Mouse (Mus musculus): ENCODE measurements at regions not wholly inside any gene's neighbourhood (a gene's known extent, or its start where the extent isn't known, plus 50 kb on each side); places are given as distances from the start of the nearest gene placed in this dataset.
A peak's percentile ranks its signal among the peaks of the same experiment; 100 is the strongest.

DNA sequence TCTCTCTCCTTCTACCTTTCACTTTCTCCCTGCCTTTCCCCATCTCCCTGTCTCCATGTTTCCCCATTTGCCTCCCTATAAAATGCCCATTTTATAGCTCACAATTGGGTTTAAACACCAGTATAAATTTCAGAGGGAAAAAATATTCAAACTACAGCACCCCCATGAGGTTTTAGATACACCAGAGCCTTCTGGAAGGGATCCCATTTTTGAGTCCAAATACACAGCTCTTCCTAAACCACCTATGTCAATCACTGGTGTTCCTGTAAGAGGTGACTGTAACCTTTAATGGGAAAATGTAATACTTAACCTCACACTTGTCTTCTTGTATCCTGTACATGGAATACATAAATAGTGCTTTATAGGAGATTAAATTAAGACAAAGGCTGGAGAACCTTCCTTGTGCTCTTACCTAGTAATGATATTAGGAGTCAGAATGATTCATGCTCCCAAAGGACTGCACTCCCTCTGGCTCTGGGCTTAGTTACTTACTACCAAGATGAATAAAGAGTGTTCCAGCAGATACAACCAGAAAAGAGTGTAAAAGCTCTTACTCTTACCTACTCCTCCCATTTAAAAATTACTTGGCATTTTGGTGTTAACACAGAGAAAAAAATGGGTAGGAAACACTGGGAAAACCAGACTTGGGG, 538.7 kb upstream of the Cdh11 start:
- intact Hi-C loops (cut with DNase I), result no loop called here
- DNase-seq (ENCODE audit: extremely low spot score in 1 of 2, low spot score in 2 of 2), result no peak

DNA sequence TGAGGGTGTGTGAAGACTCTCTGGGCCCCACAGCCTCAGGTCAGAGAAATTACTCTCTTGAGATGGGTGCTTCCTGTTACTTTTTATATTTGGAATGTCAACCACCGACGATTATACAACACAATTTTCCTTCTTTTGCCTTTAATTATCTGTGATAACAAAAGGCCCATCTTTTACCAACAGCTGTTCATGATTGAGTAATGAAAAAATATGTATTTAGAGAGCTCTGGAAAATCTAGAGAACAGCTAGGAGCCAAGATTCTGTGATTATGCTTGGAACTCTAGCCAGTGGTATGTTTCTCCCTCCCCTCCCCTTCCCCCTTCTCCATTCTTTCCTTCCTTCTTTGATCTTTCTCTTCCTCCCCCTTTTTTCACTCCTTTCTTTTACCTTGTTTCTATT, 546.0 kb upstream of the Cdh11 start:
- intact Hi-C loops (cut with DNase I), result no loop called here
- DNase-seq (ENCODE audit: extremely low spot score in 1 of 2, low spot score in 2 of 2), result no peak

DNA sequence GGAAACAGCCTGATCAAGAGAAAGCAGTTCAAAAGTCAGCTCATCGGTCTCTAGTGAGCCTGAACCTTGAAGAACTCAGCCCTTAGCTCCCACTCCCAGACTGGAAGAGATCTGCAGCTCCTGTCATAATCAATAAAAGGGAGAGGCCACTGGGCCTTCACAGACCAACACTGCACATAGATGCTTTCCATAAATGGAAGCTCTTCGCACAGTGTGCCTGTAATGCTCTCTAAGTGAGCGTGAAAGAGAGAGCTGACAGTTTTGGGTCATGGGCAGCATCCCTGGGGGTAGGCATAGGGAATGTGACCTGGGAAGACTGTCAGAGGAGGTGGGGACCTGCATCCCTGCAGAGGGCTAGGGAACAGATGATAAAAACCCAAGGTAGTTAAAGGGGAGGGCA, 551.9 kb upstream of the Cdh11 start:
- intact Hi-C loops (cut with DNase I), result no loop called here
- DNase-seq (ENCODE audit: extremely low spot score in 1 of 2, low spot score in 2 of 2), result no peak

DNA sequence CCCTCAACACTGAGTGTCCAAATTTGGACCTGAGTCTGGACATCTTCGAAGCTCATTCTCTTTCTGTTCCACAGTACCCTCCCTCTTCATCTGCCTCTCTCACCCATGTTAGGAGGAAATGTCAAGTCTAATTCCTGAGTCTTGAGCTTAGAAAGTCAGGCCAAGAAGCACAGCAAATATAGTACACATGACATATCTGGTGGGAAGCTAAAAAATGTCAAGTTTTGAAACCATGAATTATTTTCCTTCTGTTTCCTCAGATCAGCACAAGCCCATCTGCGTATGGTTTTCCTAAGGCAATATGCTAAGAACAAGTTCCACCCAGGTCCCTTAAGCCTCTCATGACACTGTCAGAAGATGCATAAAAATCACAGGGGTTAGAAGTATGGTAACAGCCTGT, 553.6 kb upstream of the Cdh11 start:
- intact Hi-C loops (cut with DNase I), result no loop called here
- DNase-seq (ENCODE audit: extremely low spot score in 1 of 2, low spot score in 2 of 2), result peak in 1 of 2 experiments; percentile 30

DNA sequence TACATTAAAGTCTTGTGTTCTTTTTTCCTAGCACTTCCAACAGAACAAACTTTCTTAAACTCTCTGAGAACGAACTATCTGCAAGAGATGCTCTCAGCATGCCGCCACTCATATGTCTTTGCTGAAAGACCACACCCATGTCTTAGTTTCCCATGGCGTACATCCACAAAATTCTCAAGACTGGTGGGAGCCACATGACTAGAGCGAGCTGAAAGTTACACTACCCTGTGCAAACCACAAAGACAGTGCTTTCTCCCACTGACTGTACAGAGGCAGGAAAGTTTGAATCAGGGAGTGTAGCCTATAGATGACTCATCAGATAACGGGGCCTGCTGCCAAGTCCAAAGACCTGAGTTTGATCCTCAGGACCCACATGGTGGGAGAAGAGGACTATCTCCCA, 554.5 kb upstream of the Cdh11 start:
- DNase-seq (ENCODE audit: extremely low spot score in 1 of 2, low spot score in 2 of 2), result no peak
- intact Hi-C loops (cut with DNase I), result no loop called here

DNA sequence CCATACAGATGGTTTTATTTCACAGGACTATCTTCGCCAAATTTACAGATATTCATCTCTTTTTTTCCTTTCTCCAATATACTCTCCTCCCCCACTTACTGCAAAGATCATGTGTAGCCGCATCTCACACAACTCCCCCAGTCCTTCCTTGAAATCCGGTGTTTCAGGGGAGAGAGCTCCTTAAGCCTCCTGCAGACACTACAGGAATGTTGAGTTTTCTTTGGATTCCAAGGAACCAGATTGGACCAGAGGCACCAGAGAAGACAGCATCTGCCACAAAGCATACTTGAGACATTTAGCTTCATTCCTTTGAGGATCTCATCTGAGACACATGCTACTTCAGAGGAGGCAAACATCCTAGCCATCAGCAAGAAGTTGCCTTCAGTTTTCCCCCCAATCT, 558.4 kb upstream of the Cdh11 start:
- DNase-seq (ENCODE audit: extremely low spot score in 1 of 2, low spot score in 2 of 2), result peak in 1 of 2 experiments; percentile 37
- intact Hi-C loops (cut with DNase I), result no loop called here

DNA sequence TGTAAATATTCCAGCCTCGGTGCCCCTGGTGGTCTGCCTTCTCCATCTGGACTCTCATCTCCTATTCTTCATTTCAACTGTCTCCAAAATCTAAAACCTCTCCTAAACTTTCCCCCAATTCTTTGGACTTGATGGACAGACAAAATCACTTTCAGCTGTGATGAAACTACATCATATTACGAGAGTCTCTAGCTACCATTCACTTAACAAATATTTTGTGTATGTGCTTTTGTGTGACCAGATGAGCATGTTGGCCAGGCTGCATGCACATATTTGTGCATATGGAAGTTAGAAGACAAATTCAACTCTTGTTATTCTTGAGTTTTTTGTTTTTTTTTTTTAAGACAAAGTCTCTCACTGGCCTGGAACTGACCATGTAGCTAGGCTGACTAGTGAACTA, 559.4 kb upstream of the Cdh11 start:
- intact Hi-C loops (cut with DNase I), result no loop called here
- no peak for DNase-seq (ENCODE audit: extremely low spot score in 1 of 2, low spot score in 2 of 2)

DNA sequence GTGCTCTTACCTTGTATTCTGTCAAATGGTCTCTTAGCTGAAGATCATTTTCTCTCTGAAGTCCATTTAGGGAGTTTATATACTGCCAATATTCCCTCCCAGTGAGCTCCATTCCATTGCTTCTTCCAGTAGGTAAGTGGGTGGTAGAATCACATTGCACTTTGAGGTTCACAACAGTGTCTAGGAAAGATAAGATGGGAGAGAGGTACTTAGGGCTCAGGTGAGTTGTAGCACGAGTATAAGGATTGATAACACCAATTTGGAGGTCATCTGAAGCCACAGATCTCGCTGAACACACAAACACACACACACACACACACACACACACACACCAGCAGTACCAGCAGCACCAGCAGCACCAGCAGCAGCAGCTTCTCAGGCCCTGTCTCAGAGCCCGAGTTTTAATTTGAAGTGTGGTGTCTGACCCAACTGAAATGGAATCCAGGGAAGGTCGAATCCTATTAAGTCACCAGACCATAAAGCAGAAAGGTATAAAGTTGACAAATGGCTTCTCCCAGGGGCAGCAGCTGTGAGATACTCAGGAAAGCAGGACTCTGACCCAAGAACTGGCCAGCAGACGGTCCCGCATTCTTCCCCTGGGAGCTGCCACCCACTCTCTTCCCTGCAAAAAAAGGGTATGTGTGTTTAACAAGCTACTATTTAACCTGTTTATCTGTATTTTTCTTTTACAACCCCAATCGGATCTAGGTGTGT, 561.9 kb upstream of the Cdh11 start:
- intact Hi-C loops (cut with DNase I), result no loop called here
- no peak for DNase-seq (ENCODE audit: extremely low spot score in 1 of 2, low spot score in 2 of 2)

DNA sequence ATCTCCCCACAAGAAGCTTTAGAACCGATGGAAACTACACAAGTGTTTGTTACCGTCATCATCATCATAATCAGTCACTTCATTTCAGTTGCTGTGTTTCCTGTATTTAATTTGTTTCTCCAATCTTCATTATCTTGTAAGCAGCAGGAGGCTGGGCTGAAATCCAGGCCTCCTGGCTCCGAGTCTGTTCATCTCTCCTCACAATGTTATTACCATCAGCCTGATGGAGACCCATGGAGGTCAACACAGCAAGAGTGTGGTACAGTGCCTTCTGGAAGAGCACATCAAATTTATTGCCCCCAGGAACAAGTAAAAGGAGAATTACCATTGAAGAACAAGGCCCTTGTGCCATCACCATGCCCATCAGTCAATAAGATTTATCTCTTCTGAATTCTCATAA, 576.3 kb upstream of the Cdh11 start:
- intact Hi-C loops (cut with DNase I), result no loop called here
- no peak for DNase-seq (ENCODE audit: extremely low spot score in 1 of 2, low spot score in 2 of 2)

DNA sequence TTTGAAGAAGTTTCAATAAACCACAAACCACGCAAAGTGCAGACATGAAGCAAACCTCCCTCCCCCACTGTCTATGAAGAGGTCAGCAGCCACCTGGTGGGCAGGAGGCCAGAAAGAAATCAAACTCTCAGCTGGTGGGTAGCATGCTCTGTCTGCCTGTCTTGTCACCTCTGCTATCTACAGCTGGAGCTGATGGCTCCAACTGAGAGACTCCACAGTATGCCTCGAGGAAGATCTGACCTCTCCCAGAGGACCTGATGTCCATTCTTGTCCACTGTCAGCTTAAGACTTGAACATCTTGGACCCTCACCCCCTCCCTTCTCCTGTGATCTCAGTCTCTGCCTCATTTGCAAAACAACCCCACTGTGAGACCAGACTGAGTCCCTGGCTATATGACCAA, 585.0 kb upstream of the Cdh11 start:
- intact Hi-C loops (cut with DNase I), result no loop called here
- no peak for DNase-seq (ENCODE audit: extremely low spot score in 1 of 2, low spot score in 2 of 2)

DNA sequence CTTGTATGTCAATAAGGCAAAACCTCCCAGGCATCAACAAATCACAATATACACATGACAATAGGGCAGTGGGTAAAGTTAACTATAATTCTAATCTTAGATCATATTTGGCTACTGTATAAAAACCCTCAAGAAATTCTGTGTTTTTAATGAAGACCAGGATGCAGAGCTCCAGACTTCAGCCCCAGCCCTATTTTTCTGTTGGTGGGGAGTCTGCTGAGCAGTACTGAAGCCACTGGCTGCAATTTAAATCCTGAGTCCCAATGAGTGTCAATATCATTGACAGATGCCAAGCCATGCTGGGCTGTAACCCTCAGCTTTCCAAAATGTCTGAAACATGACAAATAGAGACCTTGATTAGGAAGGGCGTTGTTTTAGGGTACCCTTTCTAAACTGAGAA, 587.6 kb upstream of the Cdh11 start:
- DNase-seq (ENCODE audit: extremely low spot score in 1 of 2, low spot score in 2 of 2), result no peak
- intact Hi-C loops (cut with DNase I), result no loop called here

DNA sequence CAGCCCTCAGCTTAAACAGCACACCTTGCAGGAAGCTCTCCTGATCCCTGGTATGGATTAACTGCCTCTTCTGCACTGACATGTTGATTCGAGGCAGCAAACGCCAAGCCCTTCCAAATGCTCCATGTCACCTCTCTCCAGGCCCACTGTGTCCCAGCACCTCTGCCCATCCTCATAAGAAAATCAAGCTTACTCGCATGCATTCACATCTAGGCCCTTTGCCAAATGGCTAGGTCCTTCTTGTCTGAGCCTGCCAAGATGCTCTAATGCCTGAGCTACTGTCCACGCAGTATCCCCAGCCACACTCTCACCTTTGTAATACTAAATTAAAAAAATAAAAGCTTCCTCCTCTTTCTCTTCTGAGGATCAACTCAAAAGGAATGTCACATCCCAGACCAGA, 588.7 kb upstream of the Cdh11 start:
- DNase-seq (ENCODE audit: extremely low spot score in 1 of 2, low spot score in 2 of 2), result no peak
- intact Hi-C loops (cut with DNase I), result no loop called here

DNA sequence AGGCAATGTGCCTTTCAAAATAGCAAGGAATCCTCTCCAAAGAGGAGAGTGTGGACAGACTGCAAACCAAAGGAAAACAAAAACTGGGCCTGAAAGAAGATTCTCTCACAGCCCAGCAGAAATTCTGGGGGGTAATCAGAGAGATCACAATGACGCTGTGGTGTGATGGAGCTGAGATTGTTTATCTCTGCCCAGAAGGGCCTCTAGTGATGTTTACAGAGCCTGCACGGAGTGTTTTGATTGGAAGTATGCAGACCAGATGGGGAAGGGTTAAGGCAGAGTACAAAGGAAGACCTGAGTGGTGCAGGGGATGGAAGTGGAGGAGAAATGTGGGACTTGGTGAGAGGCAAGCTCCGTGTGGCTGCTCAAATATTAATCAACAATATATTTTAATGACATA, 593.1 kb upstream of the Cdh11 start:
- intact Hi-C loops (cut with DNase I), result no loop called here
- DNase-seq (ENCODE audit: extremely low spot score in 1 of 2, low spot score in 2 of 2), result no peak

DNA sequence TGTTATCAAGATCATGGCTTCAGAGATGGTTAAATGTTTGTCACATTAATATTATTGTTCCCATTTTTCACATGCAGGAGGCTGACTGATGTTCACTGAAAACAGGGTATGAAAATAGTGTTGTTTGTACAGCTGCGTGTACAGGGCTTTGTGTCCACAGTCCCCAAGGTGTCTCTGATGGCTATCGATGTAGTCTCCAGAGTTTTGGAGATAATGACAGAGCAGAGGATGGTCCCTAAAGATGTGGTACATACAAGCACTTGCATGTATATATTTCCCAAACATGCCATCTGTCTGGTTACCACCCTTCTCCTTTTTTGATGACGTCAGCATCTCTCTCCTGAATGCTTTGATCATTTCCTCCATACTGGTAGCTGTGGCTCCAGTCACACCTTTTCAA, 596.1 kb upstream of the Cdh11 start:
- DNase-seq (ENCODE audit: extremely low spot score in 1 of 2, low spot score in 2 of 2), result no peak

DNA sequence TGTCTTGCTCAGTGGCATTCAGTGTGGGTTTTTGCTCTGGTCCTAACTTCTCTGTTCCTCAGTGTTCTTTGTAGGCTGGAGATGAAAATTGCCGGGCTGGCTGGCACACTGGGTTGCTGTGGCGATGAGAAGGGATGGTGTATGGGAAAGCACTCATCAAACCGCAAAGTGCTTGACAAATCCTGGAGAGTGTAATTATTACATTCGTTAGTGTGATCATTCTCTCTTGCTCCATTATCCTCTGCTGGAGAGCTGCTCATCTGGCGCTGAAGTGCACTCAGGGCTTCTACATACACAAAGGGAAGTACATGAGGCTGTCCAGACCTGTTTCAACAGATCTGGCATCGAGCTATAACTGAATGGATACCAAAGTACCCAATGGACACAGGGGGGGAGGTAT, 605.9 kb upstream of the Cdh11 start:
- intact Hi-C loops (cut with DNase I), result no loop called here
- no peak for DNase-seq (ENCODE audit: extremely low spot score in 1 of 2, low spot score in 2 of 2)

More for the DNA sequence above, 596.1 kb upstream of the Cdh11 start:
- intact Hi-C loops (cut with DNase I), result no loop called here

DNA sequence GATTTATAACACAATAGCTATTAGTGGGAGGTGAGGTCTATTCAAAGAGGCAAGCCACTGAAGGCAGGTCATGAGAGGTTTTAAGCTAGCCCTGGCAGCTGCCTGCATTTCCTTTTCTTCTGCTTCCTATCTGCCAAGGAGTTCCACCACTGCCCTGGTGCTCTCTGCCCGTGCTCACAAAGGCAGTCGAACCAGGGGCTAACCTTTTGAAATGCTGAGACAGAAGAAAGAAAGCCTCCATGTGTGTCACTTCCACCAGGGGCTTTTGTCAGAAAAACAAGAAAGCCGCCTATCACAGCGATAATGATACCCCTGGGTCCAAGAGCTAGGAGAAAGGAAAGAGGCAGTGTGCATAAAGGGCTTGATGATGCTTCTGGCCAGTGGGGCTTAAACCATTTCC, 609.9 kb upstream of the Cdh11 start:
- intact Hi-C loops (cut with DNase I), result no loop called here
- no peak for DNase-seq (ENCODE audit: extremely low spot score in 1 of 2, low spot score in 2 of 2)

DNA sequence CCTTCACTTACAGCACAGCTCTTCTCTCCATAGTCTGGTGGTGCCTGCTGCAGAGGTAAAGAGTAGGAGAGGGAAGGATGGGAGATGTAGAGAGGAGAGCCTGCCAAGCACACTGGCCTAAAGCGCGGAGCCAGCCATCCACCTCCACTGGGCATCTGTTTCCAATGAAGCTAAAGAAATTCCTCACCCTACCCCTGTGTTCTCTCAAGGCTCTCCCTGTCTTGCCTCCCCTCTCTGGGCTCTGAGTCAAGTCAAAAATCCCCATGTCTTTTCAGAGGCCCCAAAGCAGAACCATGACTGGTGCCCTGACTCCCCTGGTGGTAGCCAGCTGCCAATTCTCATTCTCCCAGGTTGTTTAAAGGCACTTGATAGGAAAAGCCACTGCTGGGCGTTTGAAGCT, 612.7 kb upstream of the Cdh11 start:
- intact Hi-C loops (cut with DNase I), result no loop called here

DNA sequence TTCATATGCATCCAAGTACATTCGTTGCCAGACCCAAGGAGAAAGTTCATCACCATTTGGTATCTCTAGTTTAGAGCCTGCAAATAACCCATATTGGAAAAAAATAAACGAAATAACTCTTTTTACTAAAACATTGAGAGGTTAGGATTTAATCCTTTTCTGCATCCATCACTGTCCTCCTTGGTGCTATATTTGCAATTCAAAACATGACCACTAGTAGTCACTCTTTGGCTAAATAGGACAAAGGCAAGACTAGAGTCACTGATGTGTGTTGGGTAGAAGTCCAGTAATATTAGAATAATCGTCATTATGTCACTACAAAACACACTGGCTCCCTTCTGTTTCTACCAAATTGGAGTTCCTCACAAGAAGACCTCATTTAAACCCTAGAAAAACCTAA, 614.0 kb upstream of the Cdh11 start:
- DNase-seq (ENCODE audit: extremely low spot score in 1 of 2, low spot score in 2 of 2), result no peak
- intact Hi-C loops (cut with DNase I), result no loop called here

More for the DNA sequence above, 612.7 kb upstream of the Cdh11 start:
- DNase-seq (ENCODE audit: extremely low spot score in 1 of 2, low spot score in 2 of 2), result no peak

DNA sequence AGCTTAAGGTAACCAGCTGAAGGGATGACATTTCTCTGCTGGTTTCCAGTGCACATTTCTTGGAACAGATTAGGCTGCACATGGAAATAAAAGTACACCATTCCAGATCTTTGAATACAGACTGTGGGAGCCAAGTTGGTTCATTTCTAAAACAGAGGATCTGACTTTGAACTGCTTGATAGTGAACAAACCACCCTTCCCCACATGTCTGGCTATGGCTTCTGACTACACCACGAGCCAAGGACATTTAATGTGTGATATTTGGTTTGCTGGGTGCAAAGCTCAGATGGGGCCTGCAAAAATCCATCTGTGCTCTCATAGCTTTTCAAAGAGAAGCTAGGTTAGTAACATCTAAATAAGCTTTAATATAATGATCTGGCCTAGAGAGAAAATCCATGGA, 614.7 kb upstream of the Cdh11 start:
- intact Hi-C loops (cut with DNase I), result no loop called here
- DNase-seq (ENCODE audit: extremely low spot score in 1 of 2, low spot score in 2 of 2), result peak in 1 of 2 experiments; percentile 33

DNA sequence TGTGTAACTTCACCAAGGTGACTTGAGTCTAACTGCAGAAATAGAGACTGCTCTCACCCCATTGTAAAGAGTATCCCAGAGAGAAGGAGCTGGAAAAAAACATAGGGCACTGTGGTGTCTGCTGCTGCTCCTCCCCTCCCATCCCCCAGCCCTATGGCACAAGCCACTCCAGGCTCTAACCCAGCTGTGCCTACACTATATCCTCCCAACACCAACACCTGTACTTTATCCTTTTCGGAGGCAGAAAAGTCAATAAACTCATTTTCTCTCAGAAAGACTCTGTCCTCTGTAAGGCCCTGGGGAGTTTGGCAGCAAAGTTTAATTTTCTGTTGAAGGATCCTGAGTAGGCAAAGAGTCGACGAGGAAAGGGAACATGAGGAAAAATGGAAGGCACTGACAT, 617.3 kb upstream of the Cdh11 start:
- DNase-seq (ENCODE audit: extremely low spot score in 1 of 2, low spot score in 2 of 2), result no peak
- intact Hi-C loops (cut with DNase I), result no loop called here

DNA sequence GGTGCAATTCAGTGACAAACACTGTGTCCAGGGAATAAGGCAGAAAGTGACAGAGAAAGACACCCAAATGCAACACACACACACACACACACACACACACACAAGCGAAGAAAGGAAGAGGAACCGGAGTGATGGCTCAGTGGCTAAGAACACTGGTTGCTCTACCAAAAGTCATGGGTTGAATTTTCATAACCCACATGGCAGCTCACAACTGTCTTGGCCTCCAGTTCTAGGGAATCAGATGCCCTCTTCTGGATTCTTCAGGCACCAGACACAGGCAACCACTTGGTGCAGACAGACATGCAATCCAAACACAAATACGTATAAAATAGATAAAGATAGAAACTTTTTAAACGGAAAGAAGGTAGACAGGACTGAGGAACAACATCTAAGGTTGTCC, 618.4 kb upstream of the Cdh11 start:
- intact Hi-C loops (cut with DNase I), result no loop called here
- no peak for DNase-seq (ENCODE audit: extremely low spot score in 1 of 2, low spot score in 2 of 2)
